Mouse (Mus musculus): ENCODE results near the gene Tbc1d4. TPM values are rescaled to one million over a fixed set of nuclear protein-coding genes. Genes with fewer than 3 reads are reported as not detected.
A peak's percentile ranks its signal among the peaks of the same experiment; 100 is the strongest.

Gene Tbc1d4
- total RNA-seq, 2 experiments from 2014 or later = 9.2 to 9.4 TPM

DNA sequence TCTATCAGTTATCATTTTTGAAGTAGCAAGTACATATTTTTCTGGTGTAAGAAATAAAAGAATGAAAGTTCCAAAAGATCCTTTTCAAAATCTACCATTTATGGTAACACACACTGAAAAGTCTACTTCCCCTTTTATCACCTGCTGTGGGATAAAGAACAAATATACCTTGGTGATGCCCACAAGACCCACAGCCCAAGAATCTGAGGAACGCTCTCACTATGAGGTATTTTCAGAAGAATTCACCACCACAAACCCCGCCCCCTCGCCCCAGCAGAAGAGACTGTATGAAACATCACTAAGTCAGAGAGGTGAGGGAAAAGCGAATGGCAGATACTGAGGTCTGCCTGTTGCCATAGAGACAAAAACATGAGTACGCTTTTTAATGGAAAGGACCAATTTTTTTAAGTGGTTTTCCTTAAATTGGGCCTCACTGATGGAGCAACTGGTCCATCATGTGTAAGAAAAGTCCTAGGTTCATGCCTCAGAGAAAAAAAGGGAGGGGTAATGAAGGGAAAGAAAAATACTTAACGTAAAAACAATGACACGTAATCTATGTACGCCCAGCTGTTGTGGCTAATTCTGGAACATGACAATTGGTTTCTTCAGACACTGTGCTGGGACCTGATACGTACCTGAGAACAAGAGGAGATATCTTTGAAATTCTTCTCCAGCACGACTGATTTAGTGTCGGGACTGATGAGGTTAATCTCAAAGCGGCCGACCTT lies 104.4 kb downstream of the Tbc1d4 start:
- no peak for DNase-seq (ENCODE audit: extremely low spot score in 1 of 2, low spot score in 1 of 2)

DNA sequence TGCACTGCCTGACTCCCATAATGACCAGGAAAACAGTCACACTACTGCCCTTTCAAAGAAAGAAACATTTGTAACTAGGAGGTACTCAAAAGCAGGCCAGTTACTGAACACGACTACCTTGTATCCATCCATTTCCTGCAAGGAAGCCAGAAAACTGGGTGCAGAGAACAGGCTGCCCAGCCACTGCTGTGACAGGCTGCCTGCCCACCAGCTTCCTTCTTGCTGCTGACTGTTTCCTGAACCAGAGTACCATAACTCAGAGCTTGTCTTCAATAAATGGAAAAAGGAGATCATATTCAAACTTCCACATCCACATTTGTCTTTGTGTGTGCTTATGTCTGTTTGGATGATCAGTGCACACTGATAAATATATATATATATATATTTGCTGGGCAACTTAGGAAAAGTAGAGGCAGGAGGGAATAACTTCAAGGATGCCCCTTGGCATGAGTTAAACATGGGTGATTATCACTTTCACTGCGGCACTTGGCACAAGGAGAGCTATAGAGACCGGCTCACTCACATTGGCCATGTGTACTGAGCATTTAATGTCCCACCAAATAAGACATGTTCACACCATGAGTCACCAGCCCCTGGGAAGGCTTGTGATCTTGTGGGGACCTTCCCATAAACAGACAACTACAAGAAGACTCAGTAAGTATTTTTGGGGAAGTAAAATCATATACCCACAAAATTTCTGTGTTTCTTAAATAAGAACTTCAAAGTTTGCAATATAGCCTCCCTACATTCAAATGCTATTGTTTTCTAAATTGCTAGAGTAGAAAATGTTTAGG lies 105.6 kb downstream of the Tbc1d4 start:
- no peak for DNase-seq (ENCODE audit: extremely low spot score in 1 of 2, low spot score in 1 of 2)

DNA sequence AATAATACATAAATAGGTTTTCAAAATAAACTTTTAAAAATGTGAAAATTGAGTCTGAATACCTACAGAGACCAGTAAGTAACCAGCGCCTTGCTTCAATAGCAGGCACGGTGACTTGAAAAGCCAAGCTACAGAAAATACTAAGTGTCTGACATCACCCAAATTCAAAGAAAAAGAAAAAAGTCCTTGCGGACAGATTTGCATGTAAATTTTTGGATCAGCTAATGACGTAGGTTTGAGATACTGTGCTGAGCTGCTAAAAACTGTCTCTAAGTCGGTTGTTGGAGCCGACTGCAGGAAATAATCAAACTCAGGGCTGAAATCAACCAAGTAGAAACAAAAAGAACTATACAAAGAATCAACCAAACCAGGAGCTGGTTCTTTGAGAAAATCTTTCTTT lies 107.1 kb downstream of the Tbc1d4 start:
- no peak for DNase-seq (ENCODE audit: extremely low spot score in 1 of 2, low spot score in 1 of 2)

DNA sequence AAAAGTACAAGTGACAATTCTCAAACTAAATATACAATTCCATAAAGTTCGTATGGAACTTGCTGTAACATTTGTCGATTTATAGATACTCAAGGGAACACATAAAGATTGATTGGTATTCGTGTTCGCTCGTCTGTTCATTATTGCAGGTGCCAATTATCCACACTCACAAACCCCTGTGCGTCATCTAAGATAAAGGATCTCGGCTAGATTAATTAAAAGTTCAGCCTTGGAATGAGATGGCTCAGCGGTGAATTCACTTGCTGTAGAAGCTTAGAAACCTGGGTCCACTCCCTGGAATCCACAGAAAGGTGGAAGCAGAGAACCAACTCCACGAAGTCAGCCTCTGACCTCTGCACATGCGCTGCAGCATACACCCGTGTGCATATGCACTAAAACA lies 107.5 kb downstream of the Tbc1d4 start:
- DNase-seq (ENCODE audit: extremely low spot score in 1 of 2, low spot score in 1 of 2) = no peak

DNA sequence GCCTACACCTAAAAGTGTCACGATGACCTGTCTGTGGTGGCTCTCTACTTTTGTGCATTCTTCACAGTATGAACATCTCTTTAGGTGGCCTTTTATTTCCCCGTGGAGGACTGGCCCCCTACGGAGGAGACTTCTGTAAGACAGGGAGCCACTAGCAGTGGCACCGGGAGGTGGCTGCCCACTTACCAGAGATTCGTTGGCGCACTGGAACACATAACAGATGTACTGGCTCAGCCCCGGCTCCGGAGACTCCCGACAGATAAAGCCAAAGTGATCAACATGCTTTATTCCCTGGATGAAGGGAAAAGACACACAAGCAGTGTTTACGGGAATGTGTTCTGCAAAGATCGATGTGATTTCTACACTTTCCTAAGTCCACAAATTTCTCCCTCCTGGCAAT lies 108.2 kb downstream of the Tbc1d4 start:
- no peak for DNase-seq (ENCODE audit: extremely low spot score in 1 of 2, low spot score in 1 of 2)

DNA sequence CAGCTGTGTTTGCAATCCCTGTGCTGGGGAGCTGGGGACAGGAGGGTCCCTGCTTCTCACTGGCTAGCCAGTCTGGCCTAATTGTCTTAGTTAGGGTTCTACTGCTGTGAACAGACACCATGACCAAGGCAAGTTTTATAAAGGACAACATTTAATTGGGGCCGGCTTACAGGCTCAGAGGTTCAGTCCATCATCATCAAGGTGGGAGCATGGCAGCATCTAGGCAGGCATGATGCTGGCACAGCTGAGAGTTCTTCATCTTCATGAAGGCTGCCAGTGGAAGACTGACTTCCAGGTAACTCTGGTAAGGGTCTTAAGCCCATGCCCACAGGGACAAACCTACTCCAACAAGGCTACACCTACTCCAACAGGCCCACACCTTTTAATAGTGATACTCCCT lies 109.2 kb downstream of the Tbc1d4 start:
- no peak for DNase-seq (ENCODE audit: extremely low spot score in 1 of 2, low spot score in 1 of 2)

DNA sequence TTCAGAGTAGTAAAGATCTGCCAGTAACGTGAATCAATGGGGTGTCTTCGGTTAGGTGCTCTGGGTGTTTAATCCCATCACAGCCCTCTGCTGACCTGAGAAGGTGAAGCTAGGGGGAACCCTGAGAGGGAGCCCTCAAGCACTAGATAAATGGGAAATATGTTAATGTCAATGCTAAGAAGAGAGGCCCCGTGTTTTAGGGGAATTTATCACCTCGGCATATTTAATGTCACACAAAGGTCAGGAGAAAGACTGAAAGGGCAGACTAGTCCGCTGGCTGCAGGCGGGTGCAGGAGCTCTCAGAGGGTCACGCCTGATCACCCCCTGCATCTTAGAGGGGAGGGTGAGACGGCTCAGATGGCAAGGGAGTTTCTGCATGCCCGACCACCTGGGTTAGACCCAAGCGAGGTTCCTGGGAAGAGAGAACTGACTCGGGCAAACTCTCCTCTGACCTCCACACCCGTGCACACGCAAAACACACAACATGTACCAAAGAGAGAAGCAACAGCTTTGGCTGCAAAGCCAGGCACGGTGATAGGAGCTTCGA lies 120.7 kb downstream of the Tbc1d4 start:
- DNase-seq (ENCODE audit: extremely low spot score in 1 of 2, low spot score in 1 of 2) = no peak

DNA sequence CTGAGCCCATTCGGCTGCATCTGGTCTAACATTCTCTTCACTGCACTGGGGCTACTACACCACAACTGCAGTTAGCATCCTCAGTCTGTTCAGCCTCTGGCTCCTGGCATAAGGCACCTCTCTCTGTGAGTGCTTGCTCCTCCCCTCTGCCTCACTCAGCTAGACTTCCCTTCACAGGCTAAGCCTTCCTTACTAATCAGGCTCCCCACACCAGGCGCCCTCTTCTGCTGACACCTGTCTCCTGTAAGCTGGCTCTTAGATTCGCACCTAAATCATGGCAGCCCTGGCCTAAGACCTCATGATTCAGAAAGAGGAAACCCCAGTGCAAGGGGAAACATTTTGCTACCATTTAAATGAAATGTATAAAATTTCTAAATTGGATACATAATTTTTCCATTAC lies 122.4 kb downstream of the Tbc1d4 start:
- no peak for DNase-seq (ENCODE audit: extremely low spot score in 1 of 2, low spot score in 1 of 2)

DNA sequence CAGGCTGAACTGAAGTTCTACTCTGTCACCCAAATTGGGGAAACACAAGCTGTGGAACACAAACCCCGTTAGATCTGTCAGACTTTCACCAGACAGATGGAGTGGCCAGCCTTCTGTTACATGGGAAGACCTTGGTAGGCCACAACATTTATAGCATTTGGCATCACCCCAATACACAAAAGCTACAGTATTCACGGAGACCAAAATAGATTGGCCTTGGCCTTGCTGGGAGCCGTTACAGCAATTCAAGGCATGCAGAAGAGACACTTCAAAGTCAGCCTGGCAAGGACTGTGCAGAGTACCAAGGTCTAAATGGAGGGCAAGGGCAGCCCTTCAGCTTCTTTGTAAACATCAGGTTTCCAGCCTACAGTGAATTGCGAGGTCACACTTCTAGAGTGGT lies 125.8 kb downstream of the Tbc1d4 start:
- DNase-seq (ENCODE audit: extremely low spot score in 1 of 2, low spot score in 1 of 2) = no peak

DNA sequence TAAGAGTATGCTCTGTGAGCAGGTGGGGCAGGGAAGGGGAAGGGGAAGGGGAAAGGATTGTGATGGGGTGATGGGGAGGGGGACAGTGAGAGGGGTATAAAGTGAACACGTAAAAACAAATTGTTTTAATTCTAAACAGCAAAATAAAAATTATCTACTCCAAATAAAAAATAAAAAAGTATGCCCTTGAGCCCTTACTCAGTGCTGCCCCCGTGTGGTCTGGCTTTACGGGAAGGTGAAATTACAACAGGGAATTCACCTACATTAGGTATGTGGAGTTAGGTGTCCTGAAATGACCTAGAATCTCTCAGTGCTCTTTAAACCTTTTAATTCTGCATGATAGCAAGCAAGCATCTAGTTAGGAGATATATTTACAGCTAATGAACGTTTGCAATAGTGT lies 126.7 kb downstream of the Tbc1d4 start:
- DNase-seq (ENCODE audit: extremely low spot score in 1 of 2, low spot score in 1 of 2) = peak in 1 of 2 experiments; percentile 48

DNA sequence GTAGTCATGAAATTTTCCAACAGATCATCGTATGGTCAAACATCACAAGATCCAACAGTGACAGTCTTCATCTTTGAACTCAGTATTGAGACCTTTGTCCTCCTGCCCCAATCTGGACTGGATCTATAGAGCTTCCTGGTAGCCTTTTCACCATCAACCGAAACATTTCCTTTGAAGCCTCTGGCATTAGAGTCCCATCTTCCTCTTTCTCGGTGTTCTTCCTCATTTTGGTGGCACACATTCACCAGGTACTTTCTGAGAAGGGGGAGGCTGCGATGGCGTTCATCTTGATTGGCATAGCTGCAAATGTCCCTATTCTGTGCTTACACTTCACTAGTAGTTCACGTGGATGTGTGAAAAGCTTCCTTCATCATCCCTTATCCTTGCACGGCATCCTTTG lies 127.8 kb downstream of the Tbc1d4 start:
- no peak for DNase-seq (ENCODE audit: extremely low spot score in 1 of 2, low spot score in 1 of 2)

DNA sequence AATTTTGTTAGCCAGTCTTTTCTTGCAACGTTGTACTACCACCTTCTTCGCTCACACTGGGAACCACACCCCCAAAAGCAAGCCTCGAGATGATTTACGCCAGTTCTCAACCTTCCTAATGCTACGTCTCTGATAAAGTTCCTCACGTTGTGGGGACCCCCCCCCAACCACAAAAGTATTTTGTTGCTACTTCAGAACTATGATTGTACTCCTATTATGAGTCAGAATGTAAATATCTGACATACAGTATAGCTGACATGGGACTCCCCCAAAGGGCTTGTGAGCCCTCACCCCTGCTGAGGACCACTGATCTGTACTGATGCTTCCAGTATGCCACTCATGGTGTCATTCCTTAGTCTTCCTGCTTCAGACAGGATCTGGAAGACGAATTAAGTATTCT lies 128.4 kb downstream of the Tbc1d4 start:
- no peak for DNase-seq (ENCODE audit: extremely low spot score in 1 of 2, low spot score in 1 of 2)

DNA sequence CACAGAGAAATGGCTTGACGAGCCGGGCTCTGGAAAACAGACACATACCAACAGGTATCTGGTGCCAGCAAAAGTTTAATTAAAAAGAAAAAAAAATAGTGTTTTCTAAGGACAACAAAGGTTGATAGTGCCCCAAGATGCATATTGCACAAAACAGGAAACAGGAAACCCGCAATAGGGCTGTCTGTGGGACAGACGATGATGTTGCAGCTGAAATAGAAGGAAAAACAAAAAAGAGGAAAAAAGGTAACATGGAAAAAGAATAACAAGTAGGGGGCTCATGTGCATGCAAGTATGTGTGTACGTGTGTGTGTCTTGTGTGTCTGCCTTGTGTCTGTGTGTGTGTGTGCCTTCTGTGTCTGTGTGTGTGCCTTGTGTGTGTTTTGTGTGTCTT lies 131.2 kb downstream of the Tbc1d4 start:
- DNase-seq (ENCODE audit: extremely low spot score in 1 of 2, low spot score in 1 of 2) = no peak

DNA sequence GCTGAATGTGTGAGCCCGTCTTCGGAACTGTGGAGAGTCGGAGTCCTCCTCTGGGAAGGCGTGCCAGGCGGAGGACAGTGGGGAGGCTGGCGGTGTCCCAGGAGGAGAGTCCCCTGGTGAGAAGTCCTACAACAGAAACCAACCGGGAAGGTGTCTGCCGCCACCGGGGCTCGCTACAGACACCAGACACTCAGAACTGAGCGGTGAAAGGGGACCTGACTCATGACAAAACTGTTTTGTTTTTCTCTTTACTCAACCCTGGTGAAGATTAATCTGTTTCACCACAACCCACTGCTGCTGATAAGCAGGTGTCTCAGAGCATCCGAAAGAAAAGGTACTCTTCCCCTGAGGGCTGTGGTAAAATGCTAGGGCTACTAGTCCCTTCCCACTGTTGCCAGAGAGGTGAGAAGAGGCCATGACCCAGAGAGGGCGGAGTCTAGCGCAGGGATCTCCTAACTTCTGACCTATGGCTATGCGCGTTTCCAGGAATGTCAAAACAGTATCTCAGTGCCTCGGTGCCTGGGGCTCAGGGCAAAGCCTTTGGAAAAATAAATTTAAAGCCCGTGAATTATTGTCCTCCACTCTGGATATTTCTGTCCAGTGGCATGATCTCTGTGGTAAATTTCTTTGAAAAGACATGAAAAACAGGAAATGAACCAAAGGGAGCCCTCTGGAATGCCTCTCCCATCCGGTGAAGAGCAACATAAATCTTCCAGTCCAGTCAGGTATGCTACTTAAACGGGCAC lies 131.7 kb downstream of the Tbc1d4 start:
- DNase-seq (ENCODE audit: extremely low spot score in 1 of 2, low spot score in 1 of 2) = no peak

DNA sequence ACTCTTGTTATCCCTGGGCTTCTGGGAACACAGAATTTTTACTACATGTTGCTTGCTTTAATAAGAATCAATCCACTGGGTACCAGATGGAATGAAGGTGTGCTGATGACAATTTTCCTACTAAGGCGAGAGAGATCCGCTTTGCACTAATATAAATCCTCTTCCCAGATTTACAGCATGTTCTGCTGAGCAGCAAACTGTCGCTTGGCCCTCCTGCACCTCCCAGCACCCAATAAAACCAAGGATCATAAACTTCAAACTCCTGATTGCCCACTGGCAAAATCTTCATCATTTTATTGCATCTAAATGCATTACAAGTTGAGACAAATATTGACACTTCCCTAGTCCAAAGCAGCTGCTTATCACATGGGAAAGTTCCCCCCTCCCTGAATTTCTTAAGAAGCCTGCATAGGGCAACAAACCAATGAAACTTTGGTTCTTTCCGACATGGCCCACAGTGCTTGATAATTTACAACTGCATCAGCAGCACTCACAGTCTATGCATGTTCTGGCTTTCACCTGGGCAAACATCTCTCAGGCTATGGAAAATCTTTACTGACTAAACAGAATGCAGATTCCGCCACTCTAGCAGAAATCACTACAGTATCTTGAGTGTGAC lies 139.4 kb downstream of the Tbc1d4 start:
- no peak for DNase-seq (ENCODE audit: extremely low spot score in 1 of 2, low spot score in 1 of 2)

DNA sequence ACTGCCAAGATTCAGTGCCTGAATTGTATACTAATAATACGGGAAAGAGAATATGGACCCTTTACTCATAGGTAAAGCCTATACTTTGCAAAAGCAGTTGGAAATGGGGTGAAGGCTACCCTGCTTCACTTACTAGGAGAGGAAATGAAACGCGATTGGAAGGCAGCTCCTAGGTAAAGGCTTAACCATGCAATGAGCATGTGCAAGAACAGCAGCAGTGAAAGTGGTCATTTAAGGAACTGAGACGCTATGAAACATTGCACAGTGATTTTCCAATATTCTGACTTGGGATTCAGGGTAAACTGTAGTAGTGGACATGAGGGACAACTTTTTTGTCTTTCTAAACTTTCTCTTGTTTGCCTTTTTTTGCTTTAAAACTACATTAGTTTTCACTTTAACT lies 140.8 kb downstream of the Tbc1d4 start:
- no peak for DNase-seq (ENCODE audit: extremely low spot score in 1 of 2, low spot score in 1 of 2)

DNA sequence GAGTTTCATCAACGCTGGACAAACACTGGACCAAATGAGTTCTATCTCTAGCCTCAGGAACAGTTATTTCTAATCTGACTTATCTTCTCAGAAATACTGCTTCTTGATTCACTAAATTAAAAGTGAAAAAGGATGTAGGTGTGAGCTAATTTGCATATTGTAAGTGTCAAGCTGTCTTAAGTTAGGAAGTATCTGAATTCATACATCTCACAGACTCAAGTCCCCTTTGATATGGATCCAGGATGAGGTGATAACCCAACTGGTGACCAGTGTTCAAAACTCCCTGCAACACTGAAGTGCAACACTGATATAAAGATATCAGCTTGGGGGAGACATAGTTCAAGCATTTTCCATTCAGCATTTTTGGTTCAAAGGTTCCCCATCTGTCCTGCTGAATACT lies 141.5 kb downstream of the Tbc1d4 start:
- DNase-seq (ENCODE audit: extremely low spot score in 1 of 2, low spot score in 1 of 2) = no peak

DNA sequence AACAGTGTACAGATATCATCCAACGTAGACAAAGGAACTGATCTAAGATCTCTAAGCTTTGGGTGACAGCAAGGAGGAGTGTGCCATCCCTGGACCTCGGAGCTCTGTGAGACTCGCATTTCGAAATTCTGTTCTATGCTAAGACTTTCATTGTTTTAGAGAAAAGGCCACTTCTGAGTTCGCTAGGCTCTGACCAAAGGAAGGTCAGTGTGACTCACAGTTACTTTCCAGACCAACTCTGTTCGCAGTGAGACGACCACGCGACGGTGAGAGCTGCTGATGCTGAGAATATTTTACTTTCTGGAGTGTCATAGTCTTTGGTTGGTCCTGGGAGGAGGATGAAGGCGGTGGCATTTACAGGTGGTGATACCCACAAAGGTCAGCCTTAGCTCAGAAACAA lies 142.5 kb downstream of the Tbc1d4 start:
- DNase-seq (ENCODE audit: extremely low spot score in 1 of 2, low spot score in 1 of 2) = no peak

DNA sequence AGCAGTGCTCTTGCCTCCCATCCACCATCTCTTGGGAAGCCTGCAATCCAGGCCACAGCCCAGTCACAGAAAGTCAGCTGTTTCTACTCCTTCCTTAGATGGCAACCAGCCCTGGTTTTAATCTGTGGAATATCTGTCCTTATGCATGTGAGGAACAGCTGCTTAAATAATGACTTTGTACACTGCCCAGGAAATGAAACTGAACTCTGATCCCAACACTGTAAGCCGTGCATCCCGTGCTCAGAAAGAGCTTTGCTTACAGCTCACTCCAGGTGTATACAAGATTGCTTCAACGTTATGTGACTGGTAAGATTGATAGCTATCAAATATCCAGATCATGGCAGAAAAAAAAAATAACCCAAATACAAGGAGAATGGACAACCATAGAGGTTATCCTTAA lies 143.1 kb downstream of the Tbc1d4 start:
- no peak for DNase-seq (ENCODE audit: extremely low spot score in 1 of 2, low spot score in 1 of 2)

DNA sequence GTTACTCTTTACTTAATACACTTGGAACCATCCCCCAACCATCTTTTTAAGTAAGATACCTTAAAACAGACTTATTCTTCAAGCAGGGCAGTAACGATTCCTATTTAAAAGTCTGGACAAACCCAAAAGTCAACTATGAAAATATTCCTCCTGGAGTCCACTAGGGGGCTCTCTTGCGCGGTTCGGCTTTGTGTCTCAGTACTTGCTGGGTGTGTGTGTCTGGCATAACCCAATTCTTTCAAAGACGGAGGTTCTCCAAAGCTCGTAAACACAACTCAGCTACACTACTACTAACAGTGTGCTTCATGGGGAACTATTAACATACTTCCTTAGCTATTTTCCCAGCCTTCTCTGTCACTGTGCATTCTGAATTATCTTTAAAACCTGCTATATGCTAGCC lies 148.2 kb downstream of the Tbc1d4 start:
- peak; percentile 31 to 61 for DNase-seq (ENCODE audit: extremely low spot score in 1 of 2, low spot score in 1 of 2)

DNA sequence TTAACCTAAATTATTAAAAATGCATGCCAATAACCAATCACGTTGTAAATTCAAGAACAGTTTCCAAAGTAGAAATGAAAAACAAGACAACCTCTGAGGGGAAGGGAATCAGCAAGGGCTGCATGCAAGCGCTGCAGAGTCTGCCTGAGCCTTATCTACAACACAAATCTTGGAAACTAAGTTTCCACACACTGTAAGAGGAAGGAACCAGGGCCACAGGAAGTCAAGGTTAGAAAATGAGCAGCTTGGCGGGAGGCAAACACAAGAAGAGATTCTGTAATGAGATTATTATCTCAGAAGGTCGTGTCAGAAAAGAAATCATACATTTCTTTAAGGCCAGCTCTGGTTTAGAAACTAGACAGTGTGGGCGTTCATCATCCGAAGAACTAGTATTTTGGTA lies 156.1 kb downstream of the Tbc1d4 start:
- no peak for DNase-seq (ENCODE audit: extremely low spot score in 1 of 2, low spot score in 1 of 2)
